Mouse (Mus musculus) hindbrain, embryonic 13.5 days (tissue): ENCODE results near the gene Zbtb26. TPM values are rescaled to one million over a fixed set of nuclear protein-coding genes. Genes with fewer than 3 reads are reported as not detected.
A peak's percentile ranks its signal among the peaks of the same experiment; 100 is the strongest.

ENCODE experiments used
- ATAC-seq: fragments of 200-750 bp; cut with Nextera tagmentation; 2 replicates; pipeline ENCODE4 v1.8.0; 2017; ENCODE audit warnings: moderate TSS enrichment; ENCODE audit not compliant: low FRiP score
- H3K27ac ChIP-seq: fragments of 300-500 bp; sonication (generic); 2 replicates; pipeline ENCODE4 v1.5.1; 2015; ENCODE audit warnings: inconsistent platforms, mild to moderate bottlenecking, moderate library complexity
- H3K27me3 ChIP-seq: fragments of 300-500 bp; sonication (generic); 2 replicates; pipeline ENCODE4 v1.6.1; 2015; ENCODE audit warnings: mild to moderate bottlenecking, inconsistent platforms
- H3K36me3 ChIP-seq: fragments of 300-500 bp; sonication (generic); 2 replicates; pipeline ENCODE4 v1.6.1; 2015; ENCODE audit warnings: mild to moderate bottlenecking, inconsistent platforms
- H3K4me1 ChIP-seq: fragments of 300-500 bp; sonication (generic); replicated peaks from 2 replicates; pipeline ENCODE4 v1.6.1; 2015; ENCODE audit warnings: inconsistent platforms
- H3K4me2 ChIP-seq: fragments of 300-500 bp; sonication (generic); 2 replicates; pipeline ENCODE4 v1.6.1; 2015; ENCODE audit warnings: inconsistent platforms, mild to moderate bottlenecking, moderate library complexity
- H3K4me3 ChIP-seq: fragments of 300-500 bp; sonication (generic); 2 replicates; pipeline ENCODE4 v1.5.1; 2015; ENCODE audit warnings: mild to moderate bottlenecking, inconsistent platforms
- H3K9ac ChIP-seq: fragments of 300-500 bp; sonication (generic); 2 replicates; pipeline ENCODE4 v1.6.1; 2015; ENCODE audit warnings: mild to moderate bottlenecking, inconsistent platforms
- H3K9me3 ChIP-seq: fragments of 300-500 bp; sonication (generic); 2 replicates; pipeline ENCODE4 v1.6.1; 2016; ENCODE audit warnings: inconsistent platforms
- WGBS: fragments of 180-500 bp; shearing (Covaris S2); methylation state at CpG from one replicate; pipeline ENCODE4 v1.1.7; 2015; 5-methylcytosine and 5-hydroxymethylcytosine counted together
- polyA plus RNA-seq: library from polyadenylated mRNA; unstranded; fragments of >200 nt; fragmentation: Nextera tagmentation; extraction: Ambion mirVana; gene quantifications from 2 replicates; pipeline ENCODE4 v1.2.1, GENCODE M21; 2015

Zbtb26 gene
- polyA plus RNA-seq, 1 experiment from 2014 or later: 8.5 TPM

DNA sequence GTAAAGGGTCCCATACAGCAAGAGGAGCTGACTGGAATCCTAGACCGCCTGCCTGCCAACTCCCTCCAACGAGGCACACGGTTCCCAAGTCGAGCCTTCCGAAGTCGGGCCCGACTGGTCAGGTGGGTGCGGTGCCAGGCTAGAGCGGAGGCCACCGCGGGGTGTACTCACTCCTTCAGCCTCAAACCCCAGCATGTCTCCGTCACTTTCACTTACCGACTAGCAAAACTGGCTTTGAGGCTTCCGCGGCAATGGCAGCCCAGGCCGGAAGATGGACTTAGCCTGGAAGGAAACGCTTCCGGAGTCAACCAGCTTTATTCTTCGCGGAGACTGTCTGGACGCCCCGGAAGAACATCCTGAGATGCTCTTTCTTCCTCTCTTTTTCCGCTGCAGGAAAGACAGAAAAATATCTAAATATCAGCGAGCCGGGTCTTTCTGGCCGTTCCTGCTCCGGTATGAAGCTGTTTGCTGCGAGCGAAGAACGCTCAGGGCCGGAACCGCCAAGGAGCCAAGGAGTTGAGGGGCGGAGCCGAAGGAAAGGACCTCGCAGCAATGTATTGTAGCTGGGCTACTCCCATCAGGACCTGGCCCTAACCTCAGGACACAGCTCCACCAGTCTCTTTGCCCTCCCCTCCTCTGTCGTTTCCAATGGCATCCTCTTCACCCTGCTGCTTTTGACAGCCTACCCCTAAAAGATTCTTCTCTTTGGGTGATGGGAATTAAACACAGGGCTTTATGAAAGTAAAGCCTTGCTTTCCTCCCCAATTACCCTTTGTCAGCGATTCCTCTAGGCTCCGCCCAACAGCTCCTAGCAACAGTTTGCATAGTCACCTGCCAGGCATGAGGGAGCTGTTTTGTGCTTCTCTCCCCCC lies 12.1 kb downstream of the Zbtb26 start:
- under 1% methylated on average over 38 of the region's 38 CpGs for WGBS
- peak overlapping the region; percentile 90 for H3K9ac ChIP-seq
- H3K4me3 ChIP-seq: peak overlapping the region; percentile 88
- H3K4me2 ChIP-seq: peak overlapping the region; percentile 91
- no peaks in the 10 kb centered on the region for H3K9me3 ChIP-seq
- H3K27ac ChIP-seq: peak overlapping the region; percentile 99
- no peaks in the 10 kb centered on the region for H3K27me3 ChIP-seq
- peaks cover 18% of the 10 kb centered on the region for H3K36me3 ChIP-seq
- ATAC-seq: peak; percentile 96
- peaks cover 21% of the 10 kb centered on the region for H3K4me1 ChIP-seq

DNA sequence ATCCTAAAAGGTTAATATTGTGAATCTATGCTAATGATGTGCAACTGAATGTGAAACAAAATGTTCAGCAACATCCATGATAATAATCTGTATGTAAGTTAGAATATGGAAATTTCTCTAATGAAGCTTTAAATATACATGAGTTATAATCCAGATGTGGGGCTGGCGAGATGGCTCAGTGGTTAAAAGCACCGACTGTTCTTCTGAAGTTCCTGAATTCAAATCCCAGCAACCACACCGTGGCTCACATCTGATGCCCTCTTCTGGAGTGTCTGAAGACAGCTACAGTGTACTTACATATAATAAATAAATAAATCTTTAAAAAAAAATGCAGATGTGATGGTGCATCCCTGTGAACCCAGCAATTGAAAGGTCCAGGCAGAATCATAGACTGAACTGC lies 19.3 kb downstream of the Zbtb26 start:
- H3K9ac ChIP-seq: no peak overlapping the region
- H3K4me1 ChIP-seq: peaks cover 19% of the 10 kb centered on the region
- H3K4me2 ChIP-seq: 0 out of 2 replicates have a peak overlapping the region, but pooled peaks have one; percentile 8
- H3K4me3 ChIP-seq: no peak overlapping the region
- H3K9me3 ChIP-seq: no peaks in the 10 kb centered on the region
- H3K36me3 ChIP-seq: peaks cover 10% of the 10 kb centered on the region
- peak overlapping the region; percentile 12; the same call in 1 of the 2 replicates for H3K27ac ChIP-seq
- 51% methylated on average over 3 of the region's 3 CpGs for WGBS
- no peaks in the 10 kb centered on the region for H3K27me3 ChIP-seq
- no peak for ATAC-seq

- Histone ChIP-seq H3K27ac (peak within 1 kb of the TSS; percentile 98), H3K4me2 (peak within 1 kb of the TSS; percentile 66), H3K4me1 (peaks cover 17% of the 10 kb centered on the region), H3K9me3 (no peaks in the 10 kb centered on the region), H3K27me3 (no peaks in the 10 kb centered on the region), H3K9ac (peak within 1 kb of the TSS; percentile 99), H3K36me3 (peaks cover 3% of the 10 kb centered on the region), H3K4me3 (peak within 1 kb of the TSS; percentile 96)
- WGBS: under 1% methylated on average over 74 of the region's 75 CpGs
- ATAC-seq: peak; percentile 97
Observed at GRCm38 (mm10) chr2:37422306-37423304, 20.3 kb downstream of the Zbtb26 start, which contains the start of gene Rc3h2. TSS of gene Rc3h2 (minus strand) at chr2:37422903.

GRCm38 (mm10) chr2:37421903-37422302 lies 21.0 kb downstream of the Zbtb26 start:
- ATAC-seq: no peak; the same call in 1 of the 2 replicates
- Histone ChIP-seq H3K4me2 (peak overlapping the region; percentile 66), H3K9ac (peak overlapping the region; percentile 99), H3K9me3 (no peaks in the 10 kb centered on the region), H3K4me1 (peaks cover 17% of the 10 kb centered on the region), H3K4me3 (peak overlapping the region; percentile 96), H3K27ac (peak overlapping the region; percentile 98), H3K36me3 (peaks cover 2% of the 10 kb centered on the region), H3K27me3 (no peaks in the 10 kb centered on the region)
- 12% methylated on average over 3 of the region's 3 CpGs for WGBS

DNA sequence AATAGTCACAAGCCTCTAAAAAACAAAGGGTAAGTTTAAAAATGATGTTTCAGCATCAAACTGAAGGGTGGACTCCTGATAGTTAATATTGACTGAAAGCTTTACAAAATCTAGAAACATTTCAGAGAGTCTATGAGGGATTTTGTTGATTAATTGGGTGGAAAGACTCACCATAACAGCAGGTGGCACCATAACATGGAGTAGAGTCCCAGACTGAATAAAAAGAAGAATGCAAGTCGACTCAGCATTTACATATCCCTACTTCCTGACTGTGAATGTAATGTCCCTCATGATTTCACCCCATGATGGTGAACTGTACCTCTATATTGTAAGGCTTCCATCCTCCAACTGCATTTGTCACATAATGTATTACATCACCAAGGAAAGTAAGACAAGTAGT lies 47.4 kb downstream of the Zbtb26 start:
- H3K4me1 ChIP-seq: no peaks in the 10 kb centered on the region
- ATAC-seq: no peak
- no peaks in the 10 kb centered on the region for H3K9me3 ChIP-seq
- no peak overlapping the region for H3K4me3 ChIP-seq
- no peak overlapping the region for H3K9ac ChIP-seq
- H3K36me3 ChIP-seq: peaks cover 44% of the 10 kb centered on the region
- H3K27me3 ChIP-seq: no peaks in the 10 kb centered on the region
- 61% methylated on average over 1 of the region's 1 CpGs for WGBS
- no peak overlapping the region for H3K27ac ChIP-seq
- no peak overlapping the region for H3K4me2 ChIP-seq

GRCm38 (mm10) chr2:37382921-37383320 lies 60.0 kb downstream of the Zbtb26 start:
- no peaks in the 10 kb centered on the region for H3K27me3 ChIP-seq
- H3K9ac ChIP-seq: no peak overlapping the region
- no peaks in the 10 kb centered on the region for H3K4me1 ChIP-seq
- H3K36me3 ChIP-seq: peaks cover 43% of the 10 kb centered on the region
- H3K4me2 ChIP-seq: no peak overlapping the region
- WGBS: 93% methylated on average over 9 of the region's 9 CpGs
- H3K9me3 ChIP-seq: no peaks in the 10 kb centered on the region
- H3K4me3 ChIP-seq: no peak overlapping the region
- H3K27ac ChIP-seq: no peak overlapping the region
- ATAC-seq: no peak

Other genes with a start within 250 kb of the Zbtb26 start
- gene Olfr366, start 231.6 kb downstream of the Zbtb26 start, polyA plus RNA-seq: not detected in 2 replicates
- not detected in 2 replicates for gene Olfr368, start 116.6 kb downstream of the Zbtb26 start, polyA plus RNA-seq
- 74.4 and 77.7 TPM in 2 replicates for gene Pdcl, start 83.8 kb downstream of the Zbtb26 start, polyA plus RNA-seq
- 23.1 and 24.6 TPM in 2 replicates for gene Rc3h2, start 20.2 kb downstream of the Zbtb26 start, polyA plus RNA-seq
- gene Zbtb6, start within 50 bp of the Zbtb26 start, polyA plus RNA-seq: 14.1 and 15.1 TPM in 2 replicates
- 60.1 and 63.3 TPM in 2 replicates for gene Rabgap1, start 144 bp upstream of the Zbtb26 start, polyA plus RNA-seq
- 14.4 and 15.5 TPM in 2 replicates for gene Gpr21, start 73.2 kb upstream of the Zbtb26 start, polyA plus RNA-seq